Mouse (Mus musculus) brain, embryonic 14.5 days (tissue): Measurements from ENCODE around the gene Mbnl1.

Source experiments
- CTCF ChIP-seq: fragments of 200-500 bp; IDR thresholded peaks from 2 replicates; pipeline ENCODE4 v1.5.1; 2012; ENCODE audit warnings: inconsistent platforms, mild to moderate bottlenecking, moderate library complexity, borderline replicate concordance; ENCODE audit not compliant: insufficient read depth, insufficient read length; ENCODE audit errors: extremely low read depth
- POLR2A ChIP-seq: fragments of 200-500 bp; IDR thresholded peaks from 2 replicates; pipeline ENCODE4 v1.6.1; 2012; ENCODE audit warnings: mild to moderate bottlenecking, inconsistent platforms, borderline replicate concordance; ENCODE audit not compliant: poor library complexity, insufficient read depth, insufficient read length, severe bottlenecking; ENCODE audit errors: extremely low read depth

- TF ChIP-seq POLR2A, result no peak
- no peak for TF ChIP-seq CTCF
These were observed 142.5 kb downstream of the Mbnl1 start for GRCm38 (mm10) chr3:60615057-60615606.
